Mouse (Mus musculus) heart, adult 2 months (tissue): ENCODE data around the gene Rasgrf2. TPM values are rescaled to one million over a fixed set of nuclear protein-coding genes. Genes with fewer than 3 reads are reported as not detected.

Experiments
- DNase-seq, 2 experiments: peaks; one replicate each; pipeline ENCODE4 v3.0.0; 2021
- H3K27ac ChIP-seq: fragments of 200-600 bp; 2 replicates; pipeline ENCODE4 v1.8.1; 2022
- H3K27me3 ChIP-seq: fragments of 200-500 bp; 2 replicates; pipeline ENCODE4 v1.6.1; 2012; ENCODE audit warnings: mild to moderate bottlenecking, low read length, inconsistent platforms, mixed read lengths; ENCODE audit not compliant: control insufficient read depth, insufficient read depth
- H3K36me3 ChIP-seq: fragments of 200-500 bp; 2 replicates; pipeline ENCODE4 v1.6.1; 2012; ENCODE audit warnings: low read length, inconsistent platforms; ENCODE audit not compliant: control insufficient read depth, insufficient read depth
- H3K4me1 ChIP-seq: fragments of 200-500 bp; 2 replicates; pipeline ENCODE4 v1.6.1; 2011; ENCODE audit warnings: low read length; ENCODE audit not compliant: control insufficient read depth, insufficient read depth
- H3K4me3 ChIP-seq: fragments of 200-600 bp; 2 replicates; pipeline ENCODE4 v1.8.1; 2022
- H3K79me2 ChIP-seq: fragments of 200-500 bp; replicated peaks from 2 replicates; pipeline ENCODE4 v1.6.1; 2012; ENCODE audit warnings: mild to moderate bottlenecking, inconsistent platforms, low read length, moderate library complexity, mixed read lengths; ENCODE audit not compliant: control insufficient read depth, insufficient read depth
- H3K9ac ChIP-seq: fragments of 200-500 bp; 2 replicates; pipeline ENCODE4 v1.6.1; 2012; ENCODE audit warnings: low read depth, mild to moderate bottlenecking, control low read depth, inconsistent platforms, low read length, mixed read lengths
- CTCF ChIP-seq: fragments of 200-600 bp; IDR thresholded peaks from 2 replicates; pipeline ENCODE4 v1.8.1; 2022; ENCODE audit warnings: antibody characterized with exemption, mild to moderate bottlenecking, moderate library complexity
- EP300 ChIP-seq: fragments of 200-500 bp; IDR thresholded peaks from 2 replicates; pipeline ENCODE4 v1.6.1; 2011; ENCODE audit warnings: low read depth, low read length, control low read depth; ENCODE audit not compliant: insufficient read depth
- POLR2A ChIP-seq: fragments of 200-500 bp; IDR thresholded peaks from 2 replicates; pipeline ENCODE4 v1.6.1; 2011; ENCODE audit warnings: mild to moderate bottlenecking, low read depth, low read length, control low read depth; ENCODE audit not compliant: insufficient read depth
- WGBS: fragments of 180-500 bp; shearing (Covaris S2); methylation state at CpG from one replicate; pipeline ENCODE4 v1.1.7; 2018; 5-methylcytosine and 5-hydroxymethylcytosine counted together
- intact Hi-C: fragments of 180-260 bp; cut with DNase I; formaldehyde crosslinking; loops from one replicate; pipeline ENCODE4 v1.15.1; 2025
- polyA plus RNA-seq: library from polyadenylated mRNA; depleted of rRNA; stranded (reverse); fragments of >200 nt; gene quantifications from 2 replicates; pipeline ENCODE4 v1.2.3, GENCODE M21; 2012
- total RNA-seq, 2 experiments: library from RNA; stranded (reverse); gene quantifications; 2 replicates each; pipeline ENCODE4 v1.2.3; 2021

Rasgrf2 gene
- total and polyA plus RNA-seq, 3 experiments, result 6.4 to 11.5 (median 10.2) TPM

GRCm38 (mm10) chr13:91877996-91878395 lies 253.5 kb downstream of the Rasgrf2 start:
- DNase-seq, result no peak
- WGBS, result 59% methylated on average over 3 of the region's 3 CpGs
- Histone ChIP-seq H3K4me3 (peak overlapping the region; percentile 34), H3K79me2 (no peaks in the 10 kb centered on the region), H3K27ac (peak overlapping the region; percentile 97), H3K36me3 (no peaks in the 10 kb centered on the region), H3K9ac (no peak overlapping the region; the same call in 1 of the 2 replicates), H3K4me1 (peaks cover 2% of the 10 kb centered on the region; the same call in 1 of the 2 replicates), H3K27me3 (no peaks in the 10 kb centered on the region)
- intact Hi-C loops, result no loop called here
- TF ChIP-seq POLR2A (no peak), CTCF (no peak), EP300 (no peak)

- peak; percentile 44 to 68 for DNase-seq
- H3K4me1 ChIP-seq, result peaks cover 4% of the 10 kb centered on the region; the same call in 1 of the 2 replicates
- H3K36me3 ChIP-seq, result no peaks in the 10 kb centered on the region
- peak overlapping the region; percentile 34 for H3K4me3 ChIP-seq
- WGBS, result 43% methylated on average over 10 of the region's 10 CpGs
- peak overlapping the region; percentile 66 for H3K9ac ChIP-seq
- intact Hi-C loops, result no loop called here
- peak overlapping the region; percentile 97 for H3K27ac ChIP-seq
- H3K27me3 ChIP-seq, result no peaks in the 10 kb centered on the region
- TF ChIP-seq EP300, result no peak
- TF ChIP-seq CTCF, result no peak
- peak; percentile 76 for TF ChIP-seq POLR2A
- H3K79me2 ChIP-seq, result no peaks in the 10 kb centered on the region
Measured at GRCm38 (mm10) chr13:91877350-91877749, 254.1 kb downstream of the Rasgrf2 start.

GRCm38 (mm10) chr13:91876741-91877349 lies 254.6 kb downstream of the Rasgrf2 start, which contains the start of gene Ckmt2:
Ckmt2 (minus strand) TSS chr13:91876885.
- peaks cover 6% of the 10 kb centered on the region; the same call in 1 of the 2 replicates for H3K4me1 ChIP-seq
- H3K9ac ChIP-seq, result peak within 1 kb of the TSS; percentile 76
- H3K27ac ChIP-seq, result peak within 1 kb of the TSS; percentile 97
- no peaks in the 10 kb centered on the region for H3K79me2 ChIP-seq
- 59% methylated on average over 5 of the region's 5 CpGs for WGBS
- peak within 1 kb of the TSS; percentile 47 for H3K4me3 ChIP-seq
- TF ChIP-seq POLR2A (peak; percentile 97), EP300 (no peak), CTCF (no peak)
- peaks cover 2% of the 10 kb centered on the region; the same call in 1 of the 2 replicates for H3K36me3 ChIP-seq
- no peaks in the 10 kb centered on the region for H3K27me3 ChIP-seq
- peak; percentile 63 to 81 for DNase-seq
- intact Hi-C loops, result no loop called here

DNA sequence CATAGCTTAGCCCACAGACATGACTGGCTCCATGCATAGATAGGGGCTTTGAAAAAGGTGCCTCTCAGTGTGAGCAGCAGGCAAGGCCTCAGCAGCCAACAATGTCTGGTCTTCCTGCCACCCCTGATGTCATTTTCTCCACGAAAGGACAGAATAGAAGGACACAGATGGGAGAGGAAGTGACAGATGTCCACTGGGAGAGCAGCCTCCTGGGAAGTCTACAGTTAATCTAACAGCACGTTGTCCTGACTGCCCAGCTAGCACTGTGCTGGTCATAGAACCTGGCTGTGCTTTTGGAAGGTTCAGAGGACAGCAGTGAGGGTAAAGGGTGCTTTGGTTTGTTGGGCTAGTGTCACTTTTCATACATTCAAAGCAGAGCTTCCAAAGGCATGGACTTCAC lies 255.9 kb downstream of the Rasgrf2 start:
- Histone ChIP-seq H3K79me2 (0 out of 2 replicates have a peak, but pooled peaks cover 1% of the 10 kb centered on the region), H3K27me3 (no peaks in the 10 kb centered on the region), H3K36me3 (peaks cover 12% of the 10 kb centered on the region; the same call in 1 of the 2 replicates), H3K9ac (peak overlapping the region; percentile 76), H3K4me1 (peaks cover 8% of the 10 kb centered on the region; the same call in 1 of the 2 replicates), H3K27ac (peak overlapping the region; percentile 97), H3K4me3 (peak overlapping the region; percentile 47)
- 1% methylated on average over 2 of the region's 2 CpGs for WGBS
- peak; percentile 48; the same call in 1 of the 2 replicates for TF ChIP-seq POLR2A
- TF ChIP-seq CTCF, result no peak
- no peak for DNase-seq
- intact Hi-C loops, result no loop called here

DNA sequence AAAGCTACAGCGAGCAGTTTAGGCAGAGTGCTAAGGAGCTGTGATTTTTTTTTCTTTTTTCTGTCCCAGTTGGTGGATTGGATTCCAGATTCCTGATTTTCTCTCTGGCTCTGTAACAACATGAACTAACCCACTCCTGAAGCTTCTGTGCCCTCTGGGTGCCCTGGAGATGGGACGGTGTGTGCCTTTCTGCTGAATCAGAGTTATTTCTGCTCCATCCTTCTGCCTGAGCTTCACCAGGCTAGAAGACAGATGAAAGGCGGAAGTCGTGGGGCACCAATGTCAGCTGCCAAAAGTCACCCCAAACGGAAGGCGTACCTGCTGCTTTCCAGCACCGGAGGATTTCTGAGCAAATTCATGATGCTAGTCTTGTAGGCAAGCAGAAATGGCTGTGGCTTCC lies 256.9 kb downstream of the Rasgrf2 start:
- TF ChIP-seq POLR2A, result no peak; the same call in 1 of the 2 replicates
- no peak for TF ChIP-seq CTCF
- no peak for TF ChIP-seq EP300
- 54% methylated on average over 7 of the region's 7 CpGs for WGBS
- Histone ChIP-seq H3K9ac (peak overlapping the region; percentile 59), H3K36me3 (peaks cover 13% of the 10 kb centered on the region; the same call in 1 of the 2 replicates), H3K79me2 (0 out of 2 replicates have a peak, but pooled peaks cover 1% of the 10 kb centered on the region), H3K4me1 (peaks cover 8% of the 10 kb centered on the region; the same call in 1 of the 2 replicates), H3K27ac (peak overlapping the region; percentile 97), H3K27me3 (no peaks in the 10 kb centered on the region), H3K4me3 (peak overlapping the region; percentile 47)
- intact Hi-C loops, result no loop called here
- peak in 1 of 2 experiments; percentile 20 for DNase-seq
